Mouse (Mus musculus) olfactory bulb, adult 2 months (tissue): Measurements from ENCODE around the gene Pik3r1.

Experiments
- CTCF ChIP-seq: fragments of 200-500 bp; IDR thresholded peaks from 2 replicates; pipeline ENCODE4 v1.5.1; 2012; ENCODE audit warnings: low read depth, mild to moderate bottlenecking, low read length, moderate library complexity; ENCODE audit not compliant: insufficient read depth
- POLR2A ChIP-seq: fragments of 200-500 bp; IDR thresholded peaks from 2 replicates; pipeline ENCODE4 v1.6.1; 2012; ENCODE audit warnings: mild to moderate bottlenecking, low read depth, low read length, moderate library complexity; ENCODE audit not compliant: insufficient read depth

DNA sequence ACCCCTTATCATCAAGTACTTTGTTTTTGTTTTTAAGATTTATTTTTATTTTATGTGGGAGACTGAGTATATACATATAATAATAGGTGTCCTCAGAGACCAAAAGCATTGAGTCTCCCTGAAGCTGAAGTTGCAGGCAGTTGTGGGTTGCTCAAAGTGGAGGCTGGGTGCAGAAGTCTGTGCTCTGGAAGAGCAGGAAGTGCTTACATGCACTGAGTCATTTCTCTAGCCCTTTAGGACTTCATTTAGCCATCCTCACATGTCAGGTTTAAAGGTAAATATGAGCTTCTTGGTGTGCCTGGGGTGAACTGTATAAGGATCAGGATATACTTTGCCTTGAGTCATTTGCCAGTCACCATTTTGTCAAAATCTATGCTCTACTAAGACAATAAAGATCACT, 133.6 kb downstream of the Pik3r1 start:
- no peak for TF ChIP-seq CTCF
- no peak for TF ChIP-seq POLR2A
